Mouse (Mus musculus): Measurements from ENCODE around the gene Nit1.

Nit1 gene

GRCm38 (mm10) chr1:171293351-171293750, 52.1 kb downstream of the Nit1 start:
- no peak for DNase-seq (ENCODE audit: low read depth)

- DNase-seq (ENCODE audit: low read depth): no peak
These were observed 57.1 kb downstream of the Nit1 start for GRCm38 (mm10) chr1:171288328-171288727.

Data from naive thymus-derived CD4-positive, alpha-beta T cell, adult 2 months (primary cell).